Mouse (Mus musculus): ENCODE results near the gene Ing1.

DNA sequence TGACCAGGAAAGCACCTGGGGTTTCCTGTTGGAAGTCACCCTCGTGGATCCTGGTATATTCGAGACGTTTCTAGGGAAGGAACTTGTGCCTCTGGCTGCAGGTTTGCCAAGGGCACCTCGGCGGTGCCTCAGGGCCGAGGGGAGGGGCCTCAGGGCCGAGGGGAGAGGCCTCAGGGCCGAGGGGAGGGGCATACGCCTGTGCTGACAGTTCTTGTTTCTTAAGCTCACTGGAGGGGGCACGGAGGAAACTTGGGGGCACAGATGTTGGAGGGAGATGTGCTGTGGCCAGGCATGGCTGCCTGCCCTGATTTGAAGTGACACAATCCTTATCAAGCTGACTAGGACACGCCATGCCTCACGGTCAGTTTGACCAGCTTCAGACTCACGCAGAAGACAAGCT is 36.9 kb downstream of the Ing1 start:
- TF ChIP-seq CTCF (IDR thresholded peaks at IDR 0.05; ENCODE audit: control insufficient read depth, insufficient read depth, insufficient replicate concordance, low read depth, low read length) (no peak), POLR2A (IDR thresholded peaks at IDR 0.05; ENCODE audit: control insufficient read depth, low read depth, low read length) (no peak)
